Mouse (Mus musculus) c-Kit-positive CD71-negative TER-119-negative erythroid progenitor cells, embryonic 14.5 days (primary cell): ENCODE results near the gene H2-K1.
"Not testable (repeated sequence)": the region's sequence is repeated elsewhere in the genome, so short reads cannot be mapped to it uniquely, and the experiment has no call there.

ENCODE experiments used
- DNase-seq: peaks from one replicate; pipeline ENCODE4 v3.0.0-alpha.2; 2013; ENCODE audit warnings: low read depth

The H2-K1 gene

DNA sequence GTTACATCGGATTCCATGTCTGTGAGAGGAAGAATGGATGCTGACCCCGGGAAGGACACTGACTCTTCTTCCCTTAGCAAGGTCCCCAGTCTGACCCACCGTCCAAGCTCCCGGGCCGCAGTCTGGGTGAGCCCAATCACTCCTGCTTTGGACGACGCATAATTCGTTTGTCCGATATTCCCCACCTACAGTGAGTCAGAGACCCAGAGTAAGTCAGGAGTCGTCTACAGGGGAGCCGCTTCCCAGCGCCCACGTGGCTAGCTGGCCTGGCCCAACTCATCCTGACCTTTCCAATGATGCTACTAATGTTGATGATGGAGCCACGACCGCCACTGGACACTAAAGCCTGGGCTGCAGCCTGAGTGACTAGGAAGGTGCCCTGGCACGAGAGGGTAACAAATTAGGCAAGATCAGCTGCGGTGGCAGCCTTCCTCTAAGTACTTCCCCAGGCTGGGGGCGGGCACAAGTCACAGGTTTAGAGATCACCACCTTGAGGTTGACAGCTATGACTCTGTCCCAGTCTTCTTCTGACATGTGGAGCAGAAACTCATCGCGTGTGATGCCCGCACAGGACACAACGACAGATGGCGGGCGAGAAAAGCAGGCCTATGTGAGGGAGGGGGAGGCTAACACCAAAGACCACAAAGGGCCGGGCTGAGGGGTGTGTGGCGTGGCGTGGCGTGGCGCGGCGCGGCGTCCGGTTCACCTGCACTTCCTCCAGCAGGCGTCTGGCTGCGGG, 26.9 kb upstream of the H2-K1 start:
- no peak for DNase-seq

- no peak for DNase-seq
These were observed 26.1 kb upstream of the H2-K1 start for GRCm38 (mm10) chr17:34026221-34026620.

DNA sequence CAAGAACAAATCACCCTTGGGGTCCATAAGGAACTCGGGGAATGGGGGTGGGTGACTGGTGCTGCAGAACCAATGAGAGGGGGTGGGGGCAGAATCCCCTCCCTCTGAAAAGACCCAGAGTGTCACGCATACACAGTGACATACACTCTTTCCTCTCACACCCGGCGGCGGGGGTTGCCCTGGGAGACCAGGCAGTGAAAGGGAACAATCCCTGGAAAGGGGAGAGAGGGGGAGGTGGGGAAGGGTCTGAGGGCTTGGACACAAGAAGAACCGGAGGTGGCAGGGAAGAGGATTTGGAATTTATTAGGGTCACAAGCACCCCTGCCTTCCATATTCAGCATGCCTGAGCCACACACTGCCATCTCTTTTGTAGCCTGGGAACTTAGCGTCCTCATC, 25.6 kb upstream of the H2-K1 start:
- DNase-seq = no peak

- no peak for DNase-seq
These were observed 25.0 kb upstream of the H2-K1 start for GRCm38 (mm10) chr17:34024861-34025755.

DNA sequence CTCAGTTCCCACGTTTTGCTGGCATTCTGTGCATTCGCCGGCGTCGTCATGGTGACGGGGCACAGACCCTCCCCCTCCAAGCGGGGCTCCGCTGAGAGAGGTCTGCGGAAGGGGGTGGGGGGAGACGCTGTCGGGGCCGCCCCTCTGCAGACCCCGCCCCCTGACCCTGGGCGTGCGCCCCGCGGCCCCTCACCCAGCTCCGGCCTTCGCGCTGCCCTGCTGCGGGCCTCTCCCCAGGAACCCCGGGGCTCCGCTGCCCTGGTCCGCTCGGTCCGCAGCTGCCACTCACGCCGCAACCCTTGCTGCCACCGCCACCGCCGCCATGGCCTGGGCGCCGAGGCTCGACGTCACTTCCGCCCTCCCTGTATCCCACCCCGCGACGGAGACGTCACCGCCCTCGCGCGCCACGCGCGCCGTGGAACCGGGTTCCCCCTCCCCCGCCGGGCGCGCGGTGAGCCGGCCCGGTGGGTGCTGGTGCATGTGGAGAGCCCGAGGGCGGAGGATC, 24.2 kb upstream of the H2-K1 start, which contains the start of gene Ring1:
Gene Ring1, minus strand, starts transcription at position 364 of the 505 bp plus-strand sequence.
- DNase-seq = no peak

DNA sequence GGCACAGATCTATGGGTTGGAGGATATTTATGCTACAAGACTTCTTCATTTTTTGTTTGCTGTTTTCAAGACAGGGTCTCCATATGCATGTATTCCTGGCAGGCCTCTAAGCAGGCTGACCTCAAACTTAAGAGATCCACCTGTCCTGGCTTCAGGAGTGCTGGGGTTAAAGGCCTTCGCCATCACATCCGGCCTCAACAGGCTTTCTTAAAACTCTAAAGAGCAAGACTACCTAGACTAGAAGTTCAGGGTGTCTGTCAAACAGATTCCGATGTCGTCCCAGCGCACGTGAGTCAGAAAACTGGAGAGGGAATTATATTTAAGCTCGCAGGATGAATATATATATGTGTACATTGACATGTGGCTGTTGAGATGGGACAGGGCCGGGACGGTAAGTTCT, 23.5 kb upstream of the H2-K1 start:
- DNase-seq = no peak

GRCm38 (mm10) chr17:34022987-34023386, 22.8 kb upstream of the H2-K1 start:
- no peak for DNase-seq

- DNase-seq = no peak
These were observed 22.3 kb upstream of the H2-K1 start for GRCm38 (mm10) chr17:34022414-34022783.

- DNase-seq = no peak
These were observed 21.6 kb upstream of the H2-K1 start for GRCm38 (mm10) chr17:34021539-34022413.

DNA sequence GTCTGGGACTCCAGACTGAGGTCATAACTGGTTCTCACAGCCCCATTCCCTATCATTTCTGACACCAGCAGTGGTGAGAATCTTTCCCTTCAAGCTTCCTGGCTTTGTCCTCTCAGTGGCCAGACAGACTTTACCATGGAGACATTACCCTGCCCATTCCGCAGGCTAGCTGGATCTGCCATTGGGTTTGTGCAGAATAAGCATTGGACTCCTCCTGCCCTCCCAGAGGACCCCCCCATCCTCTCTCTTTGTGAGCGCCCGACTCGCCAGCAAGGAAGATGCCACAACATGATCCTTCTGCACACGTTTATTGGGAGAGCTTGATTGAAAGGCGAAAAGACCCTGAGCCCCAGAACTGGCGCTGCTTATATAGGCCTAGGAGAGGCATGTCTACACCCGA, 13.3 kb upstream of the H2-K1 start:
- DNase-seq = no peak

- DNase-seq = no peak
These were observed 10.0 kb upstream of the H2-K1 start for GRCm38 (mm10) chr17:34010156-34010555.

- DNase-seq = no peak
These were observed 6.4 kb upstream of the H2-K1 start for GRCm38 (mm10) chr17:34006570-34006969.

- no peak for DNase-seq
These were observed 3.3 kb upstream of the H2-K1 start for GRCm38 (mm10) chr17:34003426-34003825.

DNA sequence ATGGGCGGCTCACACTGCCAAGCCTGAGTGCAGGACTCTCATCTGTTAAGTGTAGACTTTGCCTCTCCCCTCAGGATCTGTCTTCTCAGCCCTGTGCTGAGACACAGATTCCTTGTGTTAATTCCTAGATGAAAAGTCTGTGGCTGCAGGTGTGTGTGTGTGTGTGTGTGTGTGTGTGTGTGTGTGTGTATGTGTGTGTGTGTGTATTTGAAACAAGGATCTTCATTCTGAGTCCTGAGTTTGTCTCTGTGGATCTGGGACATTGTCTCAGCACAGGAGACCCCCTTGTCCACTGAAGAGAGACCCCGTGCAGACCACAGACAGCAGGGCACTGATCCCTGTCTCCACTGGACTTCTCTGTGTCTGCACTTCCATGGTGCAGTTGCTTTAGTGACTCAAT, 649 bp upstream of the H2-K1 start:
- DNase-seq = not testable (repeated sequence)

DNA sequence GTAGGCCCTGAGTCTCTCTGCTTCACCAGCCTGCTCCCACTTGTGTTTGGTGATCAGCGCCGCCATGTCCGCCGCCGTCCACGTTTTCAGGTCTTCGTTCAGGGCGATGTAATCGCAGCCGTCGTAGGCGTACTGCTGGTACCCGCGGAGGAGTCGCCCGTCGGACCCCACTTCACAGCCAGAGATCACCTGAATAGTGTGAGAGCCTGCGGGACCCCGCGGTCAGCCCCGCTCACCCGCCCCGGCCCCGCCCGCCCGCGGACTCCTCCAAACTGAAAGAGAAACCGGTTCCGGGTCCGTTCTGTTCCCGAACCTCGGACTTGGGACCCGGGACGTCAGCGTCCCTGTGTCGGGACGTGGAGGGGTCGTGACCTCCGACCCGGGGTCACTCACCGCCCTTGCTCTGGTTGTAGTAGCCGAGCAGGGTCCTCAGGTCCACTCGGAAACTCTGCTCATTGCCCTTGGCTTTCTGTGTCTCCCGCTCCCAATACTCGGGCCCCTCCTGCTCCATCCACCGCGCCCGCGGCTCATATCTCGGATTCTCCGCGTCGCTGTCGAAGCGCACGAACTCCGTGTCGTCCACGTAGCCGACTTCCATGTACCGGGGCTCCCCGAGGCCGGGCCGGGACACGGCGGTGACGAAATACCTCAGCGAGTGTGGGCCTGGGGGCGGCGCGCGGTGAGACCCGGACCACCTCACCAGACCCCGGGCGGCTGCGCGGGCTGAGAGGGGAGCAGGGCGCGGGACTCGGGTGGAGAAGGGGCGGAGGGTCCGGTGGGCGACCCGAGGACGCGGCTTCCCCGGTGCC, 602 bp downstream of the H2-K1 start:
- DNase-seq = no peak

GRCm38 (mm10) chr17:33998697-33999096, 1.4 kb downstream of the H2-K1 start:
- not testable (repeated sequence) for DNase-seq

- not testable (repeated sequence) for DNase-seq
These were observed 3.1 kb downstream of the H2-K1 start for GRCm38 (mm10) chr17:33997025-33997424.

DNA sequence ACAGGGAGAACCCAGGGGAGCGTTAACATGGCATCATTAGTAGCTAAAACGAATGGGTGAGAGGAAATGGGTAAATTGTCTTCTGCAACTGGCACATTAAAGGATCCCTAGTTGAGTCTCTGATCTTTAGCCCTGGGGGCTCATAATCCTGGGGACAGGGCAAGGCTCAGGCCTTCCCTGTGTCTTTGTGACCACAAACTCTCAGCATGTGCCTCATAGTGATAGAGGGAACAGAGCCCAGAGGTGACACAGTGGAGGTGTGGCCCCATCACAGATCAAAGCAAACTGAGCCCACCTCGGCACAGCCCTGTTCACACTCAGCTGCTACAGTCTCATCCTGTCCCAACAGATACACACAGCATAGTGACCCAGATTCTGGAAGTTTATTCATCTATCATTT, 4.5 kb downstream of the H2-K1 start:
- DNase-seq = no peak

DNA sequence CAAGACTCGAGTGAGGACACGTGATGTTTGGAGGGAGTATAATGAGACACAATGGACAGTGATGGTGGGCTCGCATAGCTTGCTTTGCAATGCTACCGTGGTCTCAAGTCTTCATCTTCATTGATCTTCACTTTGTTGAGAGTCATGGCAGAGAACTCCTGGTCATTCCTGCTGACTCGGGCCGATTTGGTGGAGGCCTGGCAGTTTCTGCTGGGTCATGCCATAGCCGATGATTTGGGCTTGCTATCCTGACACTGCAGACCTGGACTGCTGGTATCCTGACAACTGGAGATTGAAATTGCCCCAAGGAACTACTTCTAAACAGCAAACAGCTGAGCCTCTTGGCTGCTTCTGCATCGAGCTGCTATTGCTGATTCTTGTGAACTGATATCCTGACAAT, 5.2 kb downstream of the H2-K1 start:
- no peak for DNase-seq

DNA sequence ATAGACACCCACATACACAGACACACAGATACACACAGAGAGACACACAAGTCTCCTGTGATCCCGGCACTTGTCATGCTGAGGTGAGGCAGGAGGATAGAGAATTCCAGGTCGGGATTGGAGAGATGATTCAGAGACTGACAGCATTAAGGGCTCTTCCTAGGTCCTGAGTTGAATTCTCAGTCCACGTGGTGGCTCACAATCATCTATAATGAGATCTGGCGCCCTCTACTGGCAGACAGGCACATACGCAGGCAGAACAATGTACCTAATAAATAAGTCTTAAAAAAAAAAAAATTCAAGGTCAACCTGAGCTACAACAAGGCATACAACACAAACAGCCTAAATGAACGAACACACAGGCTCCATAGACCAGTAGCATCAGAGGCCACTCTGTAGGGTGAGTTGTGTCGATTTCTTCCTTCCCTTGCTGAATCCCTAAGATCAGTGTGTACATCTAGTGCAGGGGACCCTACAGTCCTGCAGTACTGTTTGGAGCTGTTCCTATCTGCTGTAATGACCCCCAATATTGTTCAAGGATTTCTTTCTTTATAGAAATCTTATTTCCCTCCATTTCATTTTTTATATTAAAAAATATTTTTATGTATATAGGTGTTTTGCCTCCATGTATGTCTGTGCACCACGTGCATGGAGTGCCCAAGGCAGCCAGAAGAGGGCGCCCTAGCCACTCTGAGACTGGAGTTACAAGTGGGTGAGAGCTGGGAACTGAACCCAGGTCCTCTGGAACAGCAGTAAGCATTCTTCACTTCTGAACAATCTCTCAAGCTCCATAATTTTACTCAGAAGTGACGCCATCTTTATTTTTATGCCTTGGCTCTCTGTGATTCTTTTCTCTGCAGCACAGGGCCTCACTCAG, 8.1 kb downstream of the H2-K1 start:
- DNase-seq = peak; percentile 69
